Mouse (Mus musculus): ENCODE data around the gene Rtbdn.

GRCm38 (mm10) chr8:84943699-84944098 is 3.1 kb upstream of the Rtbdn start:
- TF ChIP-seq CTCF (IDR thresholded peaks at IDR 0.05; ENCODE audit: borderline replicate concordance, insufficient read depth, low read depth, low read length) (no peak), POLR2A (IDR thresholded peaks at IDR 0.05; ENCODE audit: borderline replicate concordance, insufficient read depth, low read length) (no peak)
